Mouse (Mus musculus) myocyte (in vitro differentiated cells): ENCODE data around the gene Atp2b2. TPM values are rescaled to one million over a fixed set of nuclear protein-coding genes. Genes with fewer than 3 reads are reported as not detected.

Experiments used
- H3K27me3 ChIP-seq: one replicate; pipeline ENCODE4 v1.6.1; 2011; ENCODE audit not compliant: control insufficient read depth, insufficient read depth, insufficient read length
- H3K36me3 ChIP-seq: one replicate; pipeline ENCODE4 v1.6.1; 2011; ENCODE audit not compliant: control insufficient read depth, insufficient read depth
- H3K4me2 ChIP-seq: one replicate; pipeline ENCODE4 v1.6.1; 2011; ENCODE audit warnings: low read depth, control low read depth
- H3K4me3 ChIP-seq: one replicate; pipeline ENCODE4 v1.5.1; 2011; ENCODE audit warnings: mild to moderate bottlenecking, control low read depth, moderate library complexity
- H3K79me2 ChIP-seq: one replicate; pipeline ENCODE4 v1.6.1; 2011; ENCODE audit not compliant: control insufficient read depth, insufficient read depth
- H3ac ChIP-seq: one replicate; pipeline ENCODE4 v1.6.1; 2011; ENCODE audit not compliant: control insufficient read depth, insufficient read length
- CEBPB ChIP-seq: IDR thresholded peaks from 2 replicates; pipeline ENCODE4 v1.6.1; 2011; ENCODE audit warnings: mild to moderate bottlenecking, moderate library complexity; ENCODE audit not compliant: poor library complexity, insufficient read depth, severe bottlenecking
- E2F4 ChIP-seq: IDR thresholded peaks from one replicate; pipeline ENCODE4 v1.6.1; 2011; ENCODE audit warnings: mild to moderate bottlenecking, control low read depth, moderate library complexity; ENCODE audit not compliant: insufficient read depth
- MAX ChIP-seq: IDR thresholded peaks from one replicate; pipeline ENCODE4 v1.6.1; 2011; ENCODE audit warnings: low read depth, mild to moderate bottlenecking, control low read depth
- MYOD1 ChIP-seq, 3 experiments: IDR thresholded peaks; one replicate each; pipeline ENCODE4 v1.6.1; 2011; ENCODE audit warnings: control low read depth in 2 of 3, low read depth in 2 of 3, mild to moderate bottlenecking in 2 of 3, moderate library complexity in 1 of 3; ENCODE audit not compliant: insufficient read length in 2 of 3, control insufficient read depth in 1 of 3
- MYOG ChIP-seq, 3 experiments: IDR thresholded peaks; one replicate each; pipeline ENCODE4 v1.6.1; 2011; ENCODE audit warnings: control low read depth in 2 of 3, low read depth in 2 of 3, mild to moderate bottlenecking in 2 of 3; ENCODE audit not compliant: insufficient read length in 2 of 3, control insufficient read depth in 1 of 3, insufficient read depth in 1 of 3
- POLR2A ChIP-seq: IDR thresholded peaks from one replicate; pipeline ENCODE4 v1.6.1; 2011; ENCODE audit warnings: low read depth, mild to moderate bottlenecking, control low read depth, moderate library complexity; ENCODE audit not compliant: insufficient read length
- POLR2AphosphoS2 ChIP-seq: IDR thresholded peaks from one replicate; pipeline ENCODE4 v1.6.1; 2011; ENCODE audit warnings: low read depth, control low read depth; ENCODE audit not compliant: insufficient read length
- REST ChIP-seq: IDR thresholded peaks from one replicate; pipeline ENCODE4 v1.6.1; 2011; ENCODE audit warnings: mild to moderate bottlenecking, control low read depth, moderate library complexity; ENCODE audit not compliant: insufficient read depth, insufficient read length
- SRF ChIP-seq: IDR thresholded peaks from one replicate; pipeline ENCODE4 v1.6.1; 2011; ENCODE audit warnings: low read depth; ENCODE audit not compliant: control insufficient read depth, insufficient read length
- TCF12 ChIP-seq: IDR thresholded peaks from one replicate; pipeline ENCODE4 v1.6.1; 2011; ENCODE audit warnings: mild to moderate bottlenecking, control low read depth; ENCODE audit not compliant: poor library complexity, insufficient read depth, severe bottlenecking
- TCF3 ChIP-seq: IDR thresholded peaks from one replicate; pipeline ENCODE4 v1.6.1; 2011; ENCODE audit warnings: low read depth, control low read depth; ENCODE audit not compliant: insufficient read length
- USF1 ChIP-seq: IDR thresholded peaks from one replicate; pipeline ENCODE4 v1.6.1; 2011; ENCODE audit warnings: low read depth, mild to moderate bottlenecking, control low read depth, moderate library complexity
- polyA plus RNA-seq: library from polyadenylated mRNA; unstranded; fragments of >200 nt; fragmentation: generic; extraction: Trizol; gene quantifications from one replicate; pipeline ENCODE4 v1.2.1, GENCODE M21; 2012; ENCODE audit warnings: missing spikeins

The Atp2b2 gene
- polyA plus RNA-seq, 1 experiment: not detected

- H3K4me3 ChIP-seq: no peak overlapping the region
- no peak overlapping the region for H3K4me2 ChIP-seq
- H3K27me3 ChIP-seq: peaks cover 58% of the 10 kb centered on the region
- H3K36me3 ChIP-seq: no peaks in the 10 kb centered on the region
- TF ChIP-seq TCF3 (no peak), MAX (no peak), MYOG (IDR thresholded peaks at IDR 0.05; ENCODE audit: control insufficient read depth in 1 of 3, insufficient read depth in 1 of 3, insufficient read length in 2 of 3, low read depth in 2 of 3) (no peak), E2F4 (no peak), SRF (no peak), POLR2A (no peak), REST (no peak)
- H3K79me2 ChIP-seq: no peaks in the 10 kb centered on the region
- no peak overlapping the region for H3ac ChIP-seq
Observed at GRCm38 (mm10) chr6:114041911-114042284, 515 bp downstream of the Atp2b2 start.

GRCm38 (mm10) chr6:114041097-114041910 lies 1.1 kb downstream of the Atp2b2 start:
- H3K36me3 ChIP-seq: no peaks in the 10 kb centered on the region
- no peaks in the 10 kb centered on the region for H3K79me2 ChIP-seq
- H3ac ChIP-seq: no peak overlapping the region
- no peak overlapping the region for H3K4me2 ChIP-seq
- H3K27me3 ChIP-seq: peaks cover 62% of the 10 kb centered on the region
- no peak for TF ChIP-seq MYOD1 (IDR thresholded peaks at IDR 0.05; ENCODE audit: control insufficient read depth in 1 of 3, insufficient read length in 2 of 3, low read depth in 2 of 3)
- no peak for TF ChIP-seq USF1
- no peak for TF ChIP-seq E2F4
- no peak for TF ChIP-seq REST
- TF ChIP-seq POLR2A: no peak
- no peak for TF ChIP-seq MYOG (IDR thresholded peaks at IDR 0.05; ENCODE audit: control insufficient read depth in 1 of 3, insufficient read depth in 1 of 3, insufficient read length in 2 of 3, low read depth in 2 of 3)
- no peak for TF ChIP-seq TCF3
- TF ChIP-seq TCF12: no peak
- TF ChIP-seq CEBPB: no peak
- TF ChIP-seq MAX: no peak
- TF ChIP-seq POLR2AphosphoS2: no peak
- no peak for TF ChIP-seq SRF
- no peak overlapping the region for H3K4me3 ChIP-seq

- H3K36me3 ChIP-seq: no peaks in the 10 kb centered on the region
- H3ac ChIP-seq: no peak overlapping the region
- no peaks in the 10 kb centered on the region for H3K79me2 ChIP-seq
- peaks cover 54% of the 10 kb centered on the region for H3K27me3 ChIP-seq
- no peak for TF ChIP-seq POLR2A
- TF ChIP-seq TCF12: no peak
- TF ChIP-seq MYOG (IDR thresholded peaks at IDR 0.05; ENCODE audit: control insufficient read depth in 1 of 3, insufficient read depth in 1 of 3, insufficient read length in 2 of 3, low read depth in 2 of 3): no peak
- TF ChIP-seq REST: no peak
- no peak for TF ChIP-seq USF1
- TF ChIP-seq POLR2AphosphoS2: no peak
- TF ChIP-seq E2F4: no peak
- no peak for TF ChIP-seq MAX
- TF ChIP-seq SRF: no peak
- TF ChIP-seq TCF3: no peak
- no peak for TF ChIP-seq MYOD1 (IDR thresholded peaks at IDR 0.05; ENCODE audit: control insufficient read depth in 1 of 3, insufficient read length in 2 of 3, low read depth in 2 of 3)
- TF ChIP-seq CEBPB: no peak
- no peak overlapping the region for H3K4me3 ChIP-seq
- no peak overlapping the region for H3K4me2 ChIP-seq
Observed at GRCm38 (mm10) chr6:114035704-114036103, 6.7 kb downstream of the Atp2b2 start.

DNA sequence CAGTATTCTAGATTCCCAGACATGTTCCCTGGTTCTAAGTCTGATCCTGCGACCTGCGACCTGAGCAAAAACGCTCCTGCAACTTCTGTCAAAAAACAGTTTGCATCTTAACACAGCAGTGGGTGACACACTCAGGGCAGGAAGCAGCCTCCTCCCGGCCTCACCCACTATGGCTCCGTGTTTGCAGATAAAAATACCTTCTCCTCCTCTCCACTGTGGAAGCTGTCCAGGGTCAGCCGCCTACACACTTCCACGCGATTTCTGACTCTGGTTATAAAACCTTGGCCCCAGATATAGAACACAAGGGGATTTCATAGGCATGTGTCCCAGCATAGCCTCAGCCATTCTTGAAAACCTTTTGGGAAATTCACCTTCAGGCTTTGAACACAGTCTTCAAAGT lies 9.6 kb downstream of the Atp2b2 start:
- peaks cover 33% of the 10 kb centered on the region for H3K27me3 ChIP-seq
- no peak overlapping the region for H3ac ChIP-seq
- no peaks in the 10 kb centered on the region for H3K79me2 ChIP-seq
- TF ChIP-seq TCF12: no peak
- no peak for TF ChIP-seq CEBPB
- no peak for TF ChIP-seq E2F4
- H3K4me2 ChIP-seq: no peak overlapping the region
- H3K36me3 ChIP-seq: no peaks in the 10 kb centered on the region
- H3K4me3 ChIP-seq: no peak overlapping the region

DNA sequence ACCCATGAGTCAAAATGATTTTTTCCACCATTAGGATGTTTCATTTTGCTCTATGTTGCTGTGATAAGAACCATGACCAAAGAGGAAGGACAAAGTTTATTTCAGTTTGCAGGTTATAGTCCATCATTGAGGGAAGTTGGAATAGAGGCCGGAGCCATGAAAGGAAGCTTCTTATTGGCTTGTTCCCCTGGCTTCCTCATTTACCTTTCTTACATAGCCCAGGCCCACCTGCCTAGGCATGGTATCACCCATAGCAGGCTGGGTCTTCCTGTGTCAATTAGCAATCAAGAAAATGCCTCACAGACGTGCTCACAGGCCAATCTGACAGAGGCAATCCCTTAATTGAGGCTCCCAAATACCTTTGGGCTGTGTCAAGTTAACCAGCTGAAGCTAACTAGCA lies 18.6 kb downstream of the Atp2b2 start:
- no peak overlapping the region for H3ac ChIP-seq
- no peak overlapping the region for H3K4me2 ChIP-seq
- TF ChIP-seq CEBPB (no peak), TCF3 (no peak), POLR2AphosphoS2 (no peak), MYOG (IDR thresholded peaks at IDR 0.05; ENCODE audit: control insufficient read depth in 1 of 3, insufficient read depth in 1 of 3, insufficient read length in 2 of 3, low read depth in 2 of 3) (no peak), USF1 (no peak), E2F4 (no peak), SRF (no peak), TCF12 (no peak), MYOD1 (IDR thresholded peaks at IDR 0.05; ENCODE audit: control insufficient read depth in 1 of 3, insufficient read length in 2 of 3, low read depth in 2 of 3) (no peak), REST (no peak), MAX (no peak), POLR2A (no peak)
- no peaks in the 10 kb centered on the region for H3K36me3 ChIP-seq
- no peak overlapping the region for H3K4me3 ChIP-seq
- no peaks in the 10 kb centered on the region for H3K79me2 ChIP-seq
- H3K27me3 ChIP-seq: peaks cover 28% of the 10 kb centered on the region
